Mouse (Mus musculus) layer of hippocampus, postnatal 10 days (tissue): ENCODE data around the gene Rgn. TPM values are rescaled to one million over a fixed set of nuclear protein-coding genes. Genes with fewer than 3 reads are reported as not detected.

Experiments
- DNase-seq, 2 experiments: peaks; one replicate each; pipeline ENCODE4 v3.0.0; 2021; ENCODE audit warnings: low spot score in 2 of 2
- long read RNA-seq: library from polyadenylated mRNA; stranded (forward); transcript quantifications from one replicate; pipeline ENCODE4 v2.0.0, GENCODE M21; 2023
- total RNA-seq, 2 experiments: library from RNA; stranded (reverse); gene quantifications; 2 replicates each; pipeline ENCODE4 v1.2.3; 2021

Gene Rgn
- under 1 TPM in 1 of 2 experiments, not detected in 1; 0.40 TPM for total RNA-seq
- long read RNA-seq, result 0 reads

- DNase-seq, result no peak
Observed at GRCm38 (mm10) chrX:20549532-20549931, at the start of gene Rgn. Rgn (plus strand) TSS chrX:20549787.

- no peak for DNase-seq
Observed at GRCm38 (mm10) chrX:20520290-20520939, 29.2 kb upstream of the Rgn start.

- no peak for DNase-seq
Observed at GRCm38 (mm10) chrX:20521578-20521977, 28.0 kb upstream of the Rgn start.

GRCm38 (mm10) chrX:20532621-20533020 lies 17.0 kb upstream of the Rgn start:
- no peak for DNase-seq

- no peak for DNase-seq
Observed at GRCm38 (mm10) chrX:20543867-20544266, 5.7 kb upstream of the Rgn start.

- no peak for DNase-seq
Observed at GRCm38 (mm10) chrX:20547609-20548008, 2.0 kb upstream of the Rgn start.

GRCm38 (mm10) chrX:20548011-20548879 lies 1.3 kb upstream of the Rgn start:
- DNase-seq, result peak; percentile 5 to 14

- DNase-seq, result no peak
Observed at GRCm38 (mm10) chrX:20548880-20549440, 627 bp upstream of the Rgn start.

- no peak for DNase-seq
Observed at GRCm38 (mm10) chrX:20552199-20552598, 2.6 kb downstream of the Rgn start.

- no peak for DNase-seq
Observed at GRCm38 (mm10) chrX:20561846-20562245, 12.3 kb downstream of the Rgn start.

GRCm38 (mm10) chrX:20563941-20564340 lies 14.4 kb downstream of the Rgn start:
- no peak for DNase-seq

- DNase-seq, result no peak
Observed at GRCm38 (mm10) chrX:20571024-20571423, 21.4 kb downstream of the Rgn start.

GRCm38 (mm10) chrX:20572683-20573082 lies 23.1 kb downstream of the Rgn start:
- peak in 1 of 2 experiments; percentile 13 for DNase-seq

- DNase-seq, result no peak
Observed at GRCm38 (mm10) chrX:20573927-20574326, 24.3 kb downstream of the Rgn start.

- peak; percentile 7 to 16 for DNase-seq
Observed at GRCm38 (mm10) chrX:20587968-20588367, 38.4 kb downstream of the Rgn start.

GRCm38 (mm10) chrX:20608500-20608899 lies 58.9 kb downstream of the Rgn start:
- DNase-seq, result no peak

Other genes with a start within 250 kb of the Rgn start
- gene Rp2, start 185.3 kb upstream of the Rgn start, total RNA-seq, result 10 to 100 TPM; 18.0 to 19.0 TPM
- gene Jade3, start 124.1 kb upstream of the Rgn start, total RNA-seq, result 1 to 10 TPM; 7.6 to 8.1 TPM
- gene Rbm10, start 67.7 kb downstream of the Rgn start, total RNA-seq, result 10 to 100 TPM; 30.0 to 33.9 TPM
- 100 to 1,000 TPM; 160 to 168 TPM for gene Ndufb11, start 67.8 kb downstream of the Rgn start, total RNA-seq
- 100 to 1,000 TPM; 394 to 409 TPM for gene Uba1, start 108.5 kb downstream of the Rgn start, total RNA-seq
- 100 to 1,000 TPM; 262 TPM for gene Cdk16, start 138.2 kb downstream of the Rgn start, total RNA-seq
- gene Usp11, start 154.1 kb downstream of the Rgn start, total RNA-seq, result 10 to 100 TPM; 77.2 to 80.3 TPM
- gene Araf, start 248.0 kb downstream of the Rgn start, total RNA-seq, result 100 to 1,000 TPM; 191 to 196 TPM